Mouse (Mus musculus) small intestine, adult 2 months (tissue): ENCODE results near the gene Rell1.

Experiments used
- CTCF ChIP-seq: fragments of 200-500 bp; IDR thresholded peaks from 2 replicates; pipeline ENCODE4 v1.5.1; 2012; ENCODE audit warnings: low read depth, mild to moderate bottlenecking, control low read depth, inconsistent platforms, low read length, moderate library complexity, mixed read lengths; ENCODE audit not compliant: insufficient replicate concordance, insufficient read length; ENCODE audit errors: extremely low read depth
- POLR2A ChIP-seq: fragments of 200-500 bp; IDR thresholded peaks from 2 replicates; pipeline ENCODE4 v1.6.1; 2012; ENCODE audit warnings: low read depth, mild to moderate bottlenecking, control low read depth, inconsistent platforms, low read length, moderate library complexity

DNA sequence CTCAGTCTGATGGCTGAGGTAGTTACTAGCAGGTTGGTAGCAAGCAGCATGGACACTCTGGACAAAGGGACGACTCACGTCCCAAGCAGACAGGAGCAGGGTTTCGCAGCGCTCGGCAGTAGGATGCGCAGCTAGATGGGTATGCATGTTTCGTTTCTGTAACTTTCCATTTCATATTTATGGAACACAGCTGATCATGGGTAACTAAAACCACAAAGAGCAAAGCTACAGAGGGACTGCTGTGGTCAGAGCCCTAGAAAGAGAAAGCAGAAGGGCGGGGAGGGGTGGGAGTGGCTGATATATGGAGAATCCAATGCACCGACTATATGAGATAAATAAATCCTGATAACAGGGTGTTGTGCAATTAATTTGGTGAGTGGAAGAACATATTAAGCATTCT lies 25.4 kb downstream of the Rell1 start:
- TF ChIP-seq CTCF (no peak), POLR2A (no peak)
